ENCODE assay signal across 20 mouse cellular contexts in the genomic region with DNA sequence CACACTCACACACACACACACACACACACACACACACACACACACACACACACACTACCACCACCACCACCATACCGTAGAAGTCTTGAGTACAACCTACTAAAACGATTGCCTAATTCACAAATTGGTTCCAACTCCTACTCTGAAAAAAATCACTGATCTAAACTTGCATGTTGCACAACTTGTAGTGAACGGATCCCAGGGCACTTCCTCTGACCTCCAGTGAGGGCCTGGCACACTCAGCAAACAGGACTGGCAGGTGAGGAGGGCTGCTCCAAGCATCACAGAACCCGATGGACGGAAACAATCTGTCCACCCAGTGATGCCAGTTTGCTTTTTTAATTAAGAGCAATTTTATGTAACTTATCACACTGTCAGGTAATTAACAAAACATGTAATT.
DNase-seq lines count a peak whose midpoint lies in the region; ATAC-seq lines count a peak whose summit lies in the region.
"Had no signal": no experiment of that assay in that cellular context is flagged by ENCODE, and none has a peak within 500 bp of the region (broad histone marks: within the 10 kb centered on the region; RNA-seq: fewer than 3 reads in every experiment).

No protein-coding gene starts in this region.

- DNase-seq in adrenal gland, adult 2 months: peak; percentile 19
- DNase-seq in adrenal gland, adult (ENCODE audit: inconsistent age in 2 of 2, low spot score in 1 of 2): no peak
- DNase-seq in urinary bladder, postnatal 14 days (ENCODE audit: low spot score): peak; percentile 39
- no peak for DNase-seq in urinary bladder, postnatal 10 days (ENCODE audit: low spot score)
- DNase-seq in lung, postnatal 25 days (ENCODE audit: low spot score): peak; percentile 65
- DNase-seq in ovary, postnatal 14 days (ENCODE audit: low spot score): no peak
- DNase-seq in frontal cortex, postnatal 10 days (ENCODE audit: low spot score in 2 of 2): no peak
- DNase-seq: cerebellum, adult 11 months; cerebellum, adult 9-11 months; forebrain, postnatal 0 days; heart, postnatal 10 days; kidney, postnatal 36 days; right cerebral cortex, adult 18-20 months; thymus, adult 2 months had no signal

- H3K27me3 ChIP-seq in stomach, embryonic 16.5 days (ENCODE audit: control insufficient read depth, insufficient read depth, low read length): no peaks in the 10 kb centered on the region
- H3K27me3 ChIP-seq: heart, embryonic 12.5 days; midbrain, embryonic 13.5 days; neural tube, embryonic 12.5 days; stomach, embryonic 15.5 days had no signal

- 70% methylated on average over 5 of the region's 5 CpGs for WGBS in stomach, embryonic 16.5 days

- no peaks in the 10 kb centered on the region for H3K36me3 ChIP-seq in stomach, embryonic 16.5 days (ENCODE audit: control insufficient read depth, insufficient read depth, low read length)
- H3K36me3 ChIP-seq: heart, embryonic 12.5 days; midbrain, embryonic 13.5 days; neural tube, embryonic 12.5 days; stomach, embryonic 15.5 days had no signal

- no peak overlapping the region for H3K4me3 ChIP-seq in stomach, embryonic 16.5 days (replicated peaks; ENCODE audit: low read length)
- H3K4me3 ChIP-seq: heart, embryonic 12.5 days; midbrain, embryonic 13.5 days; neural tube, embryonic 12.5 days; stomach, embryonic 15.5 days had no signal

- no peaks in the 10 kb centered on the region for H3K4me1 ChIP-seq in stomach, embryonic 16.5 days (ENCODE audit: control insufficient read depth, insufficient read depth, low read length)
- H3K4me1 ChIP-seq: midbrain, embryonic 13.5 days; neural tube, embryonic 12.5 days had no signal

- H3K4me2 ChIP-seq in stomach, embryonic 16.5 days (ENCODE audit: low read depth, low read length): no peak overlapping the region
- H3K4me2 ChIP-seq: heart, embryonic 12.5 days; midbrain, embryonic 13.5 days; neural tube, embryonic 12.5 days; stomach, embryonic 15.5 days had no signal

- peak overlapping the region; percentile 8; the same call in 1 of the 2 replicates for H3K27ac ChIP-seq in stomach, embryonic 16.5 days (ENCODE audit: low read length)
- H3K27ac ChIP-seq: midbrain, embryonic 13.5 days; neural tube, embryonic 12.5 days had no signal

- no peak for ATAC-seq in stomach, embryonic 16.5 days (ENCODE audit: insufficient read depth, low FRiP score)
- ATAC-seq: forebrain, postnatal 0 days; intestine, postnatal 0 days; midbrain, embryonic 13.5 days had no signal

- no peaks in the 10 kb centered on the region for H3K9me3 ChIP-seq in stomach, embryonic 16.5 days (replicated peaks; ENCODE audit: control insufficient read depth, low read length)
- H3K9me3 ChIP-seq: heart, embryonic 12.5 days; midbrain, embryonic 13.5 days; neural tube, embryonic 12.5 days; stomach, embryonic 15.5 days had no signal

- no peak overlapping the region for H3K9ac ChIP-seq in stomach, embryonic 16.5 days (ENCODE audit: low read length)
- H3K9ac ChIP-seq: forebrain, postnatal 0 days; heart, embryonic 12.5 days; midbrain, embryonic 13.5 days; neural tube, embryonic 12.5 days; stomach, embryonic 15.5 days had no signal

Comparison
In these comparisons a context has a peak if more than half of its experiments do, and no peak if none do; other contexts are left out.
1. DNase-seq: peak in adrenal gland, adult 2 months (single experiment), urinary bladder, postnatal 14 days (single experiment) and lung, postnatal 25 days (single experiment); none in adrenal gland, adult (0 of 2), urinary bladder, postnatal 10 days (single experiment), ovary, postnatal 14 days (single experiment) and frontal cortex, postnatal 10 days (0 of 2).